Mouse (Mus musculus) spleen, adult 2 months (tissue): Measurements from ENCODE around the gene Cyp2b13.
"Not testable (repeated sequence)": the region's sequence is repeated elsewhere in the genome, so short reads cannot be mapped to it uniquely, and the experiment has no call there.

ENCODE experiments used
- CTCF ChIP-seq: fragments of 200-500 bp; IDR thresholded peaks from 2 replicates; pipeline ENCODE4 v1.5.1; 2011; ENCODE audit warnings: mild to moderate bottlenecking, inconsistent platforms; ENCODE audit not compliant: insufficient read depth, insufficient read length, insufficient replicate concordance; ENCODE audit errors: extremely low read depth
- POLR2A ChIP-seq: fragments of 200-500 bp; IDR thresholded peaks from 2 replicates; pipeline ENCODE4 v1.6.1; 2011; ENCODE audit warnings: low read depth, low read length, inconsistent platforms

DNA sequence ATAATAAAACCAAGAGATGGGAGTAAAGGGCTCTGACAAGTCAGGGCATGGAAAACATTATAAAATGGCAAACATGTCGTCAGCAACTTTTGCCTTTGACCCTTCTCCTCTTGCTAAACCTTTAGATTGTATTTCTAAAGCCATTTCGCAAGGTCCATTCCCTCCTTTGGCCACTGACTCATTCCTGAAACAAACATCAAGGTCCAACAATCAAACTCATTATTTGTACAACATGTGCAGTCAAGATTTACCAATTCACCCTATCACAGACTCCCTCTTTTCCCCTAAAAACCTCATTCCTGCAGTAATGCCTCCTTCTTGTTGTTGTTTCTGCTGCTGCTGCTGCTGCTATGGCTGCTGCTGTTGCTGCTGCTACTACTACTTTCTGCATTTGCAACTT is 78.3 kb downstream of the Cyp2b13 start:
- TF ChIP-seq CTCF, POLR2A: not testable (repeated sequence)
